Mouse (Mus musculus) heart, embryonic 15.5 days (tissue): ENCODE measurements around the gene Rbms1. TPM values are rescaled to one million over a fixed set of nuclear protein-coding genes. Genes with fewer than 3 reads are reported as not detected.

Experiments used
- ATAC-seq: fragments of 200-750 bp; cut with Nextera tagmentation; replicated peaks from 2 replicates; pipeline ENCODE4 v1.8.0; 2017; ENCODE audit warnings: low read depth, moderate TSS enrichment; ENCODE audit not compliant: insufficient number of reproducible peaks, insufficient read depth, low FRiP score
- H3K27ac ChIP-seq: fragments of 300-500 bp; sonication (generic); 2 replicates; pipeline ENCODE4 v1.5.1; 2015; ENCODE audit warnings: mild to moderate bottlenecking, inconsistent platforms
- H3K27me3 ChIP-seq: fragments of 300-500 bp; sonication (generic); 2 replicates; pipeline ENCODE4 v1.6.1; 2015; ENCODE audit warnings: inconsistent platforms
- H3K36me3 ChIP-seq: fragments of 300-500 bp; sonication (generic); 2 replicates; pipeline ENCODE4 v1.6.1; 2015; ENCODE audit warnings: mild to moderate bottlenecking, inconsistent platforms
- H3K4me1 ChIP-seq: fragments of 300-500 bp; sonication (generic); replicated peaks from 2 replicates; pipeline ENCODE4 v1.6.1; 2015; ENCODE audit warnings: inconsistent platforms
- H3K4me2 ChIP-seq: fragments of 300-500 bp; sonication (generic); 2 replicates; pipeline ENCODE4 v1.6.1; 2015; ENCODE audit warnings: inconsistent platforms, mild to moderate bottlenecking, moderate library complexity
- H3K4me3 ChIP-seq: fragments of 300-500 bp; sonication (generic); 2 replicates; pipeline ENCODE4 v1.5.1; 2015; ENCODE audit warnings: mild to moderate bottlenecking, inconsistent platforms
- H3K9ac ChIP-seq: fragments of 300-500 bp; sonication (generic); 2 replicates; pipeline ENCODE4 v1.6.1; 2015; ENCODE audit warnings: mild to moderate bottlenecking, inconsistent platforms
- H3K9me3 ChIP-seq: fragments of 300-500 bp; sonication (generic); replicated peaks from 2 replicates; pipeline ENCODE4 v1.6.1; 2016; ENCODE audit warnings: inconsistent platforms
- WGBS: fragments of 180-500 bp; shearing (Covaris S2); methylation state at CpG from one replicate; pipeline ENCODE4 v1.1.7; 2015; ENCODE audit warnings: mixed read lengths; 5-methylcytosine and 5-hydroxymethylcytosine counted together
- polyA plus RNA-seq: library from polyadenylated mRNA; unstranded; fragments of >200 nt; fragmentation: Nextera tagmentation; extraction: Ambion mirVana; gene quantifications from 2 replicates; pipeline ENCODE4 v1.2.1, GENCODE M21; 2015

The Rbms1 gene
- polyA plus RNA-seq, 1 experiment from 2014 or later = 72.6 TPM

DNA sequence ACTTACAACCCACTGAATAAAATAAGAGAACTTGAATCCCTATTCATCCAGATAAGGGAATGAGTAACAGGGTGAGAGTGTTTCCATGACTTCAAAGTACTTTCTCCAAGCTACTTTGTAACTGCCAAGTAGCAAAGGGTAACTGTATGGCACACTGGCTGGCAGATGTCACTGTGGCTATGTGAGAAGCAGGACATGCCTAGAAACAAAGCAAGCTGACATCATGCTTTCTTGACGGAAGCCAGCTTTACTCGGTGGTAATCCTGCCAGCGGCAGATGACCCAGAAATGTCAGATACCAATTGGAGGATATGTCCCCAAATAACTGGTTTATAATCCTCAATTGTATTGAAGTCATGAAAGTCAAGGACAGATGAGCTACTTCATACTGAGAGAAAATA, 218.3 kb downstream of the Rbms1 start:
- ATAC-seq = no peak
- no peaks in the 10 kb centered on the region for H3K9me3 ChIP-seq
- H3K27ac ChIP-seq = no peak overlapping the region
- 39% methylated on average over 3 of the region's 3 CpGs for WGBS
- no peak overlapping the region for H3K4me2 ChIP-seq
- no peak overlapping the region for H3K4me3 ChIP-seq
- H3K4me1 ChIP-seq = peaks cover 12% of the 10 kb centered on the region
- no peak overlapping the region for H3K9ac ChIP-seq
- no peaks in the 10 kb centered on the region for H3K27me3 ChIP-seq
- peaks cover 7% of the 10 kb centered on the region; the same call in 1 of the 2 replicates for H3K36me3 ChIP-seq

DNA sequence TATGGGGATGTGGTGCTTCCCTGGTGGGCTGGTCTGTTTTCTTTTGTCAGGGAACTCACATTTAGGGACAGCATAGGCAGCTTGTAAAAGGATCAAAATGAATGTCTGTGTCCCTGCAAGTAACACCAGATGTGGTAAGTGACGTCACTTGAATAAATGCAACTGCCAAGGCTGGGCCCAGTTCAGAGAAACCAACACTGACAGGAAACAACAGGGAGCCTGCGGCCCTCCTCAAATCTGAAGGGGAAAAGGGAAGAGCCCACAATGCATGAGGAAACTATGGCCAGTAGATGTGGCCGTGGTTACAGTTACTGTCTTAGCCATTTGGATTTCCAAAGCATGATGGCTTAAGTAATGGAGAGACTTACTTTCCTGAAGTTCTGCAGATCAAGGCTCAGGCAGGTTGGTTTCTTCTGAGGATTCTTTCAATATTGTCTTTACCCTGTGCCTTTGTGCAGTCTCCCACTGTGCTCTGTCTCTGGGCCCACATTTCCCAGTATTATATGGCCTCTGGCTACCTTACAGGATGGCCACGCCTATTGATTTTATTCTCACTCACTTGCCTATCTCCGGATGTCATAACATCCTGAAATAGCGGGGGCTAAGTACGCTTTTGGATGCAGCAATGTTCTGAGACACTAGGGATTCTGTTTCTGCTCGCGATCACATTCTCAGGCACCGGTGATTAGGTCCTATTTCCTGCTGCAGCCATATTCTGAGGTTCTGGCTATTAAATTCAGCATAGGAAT, 223.4 kb downstream of the Rbms1 start:
- H3K4me3 ChIP-seq = no peak overlapping the region
- H3K9me3 ChIP-seq = no peaks in the 10 kb centered on the region
- no peak overlapping the region for H3K4me2 ChIP-seq
- H3K36me3 ChIP-seq = no peaks in the 10 kb centered on the region
- no peak for ATAC-seq
- peak overlapping the region; percentile 16; the same call in 1 of the 2 replicates for H3K27ac ChIP-seq
- 0 out of 2 replicates have a peak, but pooled peaks cover 5% of the 10 kb centered on the region for H3K4me1 ChIP-seq
- 48% methylated on average over 10 of the region's 10 CpGs for WGBS
- H3K9ac ChIP-seq = no peak overlapping the region
- H3K27me3 ChIP-seq = no peaks in the 10 kb centered on the region

DNA sequence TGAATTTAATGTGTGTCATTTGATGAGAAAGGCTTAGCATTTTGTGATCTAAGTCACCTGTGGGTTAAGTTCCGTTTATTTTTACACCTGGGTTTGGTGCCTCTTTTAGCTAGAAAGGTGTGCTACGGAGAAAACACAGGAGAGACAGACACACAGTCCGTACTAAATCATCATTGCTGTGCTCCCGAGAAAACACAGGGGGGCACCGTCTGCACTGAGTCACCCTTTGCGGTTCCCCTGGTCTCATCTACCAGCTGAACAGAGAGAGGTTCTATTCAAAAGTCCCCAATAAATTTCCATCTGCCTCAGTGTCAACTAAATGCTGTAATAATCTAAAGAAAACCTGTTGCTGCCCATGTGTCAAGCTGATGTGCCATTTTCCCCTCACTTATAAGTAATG, 232.1 kb downstream of the Rbms1 start:
- Histone ChIP-seq H3K36me3 (no peaks in the 10 kb centered on the region), H3K4me1 (peaks cover 14% of the 10 kb centered on the region), H3K4me3 (no peak overlapping the region), H3K9me3 (no peaks in the 10 kb centered on the region), H3K4me2 (no peak overlapping the region), H3K27me3 (no peaks in the 10 kb centered on the region), H3K9ac (no peak overlapping the region), H3K27ac (no peak overlapping the region)
- 51% methylated on average over 6 of the region's 6 CpGs for WGBS
- no peak for ATAC-seq

DNA sequence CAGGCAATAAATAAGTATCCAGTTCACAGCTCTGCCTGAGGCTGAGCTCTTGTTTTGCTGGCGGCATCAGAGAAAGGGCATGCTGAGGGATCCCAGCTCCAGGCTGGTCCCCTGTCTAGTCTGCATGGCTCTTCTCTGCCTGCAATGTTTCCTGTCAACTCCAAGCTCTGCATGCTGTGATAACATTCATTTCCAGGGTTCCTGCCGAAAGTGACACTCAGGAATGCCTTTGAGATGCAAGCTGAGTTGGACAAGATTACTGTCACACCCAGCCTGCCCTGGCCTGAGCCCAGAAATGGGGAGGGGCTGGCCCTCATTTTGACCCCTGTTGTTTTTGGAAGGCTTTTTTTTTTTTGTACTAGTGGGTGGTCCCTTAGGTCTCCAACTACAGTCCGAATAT, 233.0 kb downstream of the Rbms1 start:
- ATAC-seq = peak; percentile 87
- Histone ChIP-seq H3K9ac (no peak overlapping the region), H3K36me3 (no peaks in the 10 kb centered on the region), H3K27ac (peak overlapping the region; percentile 62), H3K27me3 (no peaks in the 10 kb centered on the region), H3K4me3 (no peak overlapping the region), H3K4me2 (peak overlapping the region; percentile 42), H3K9me3 (no peaks in the 10 kb centered on the region), H3K4me1 (peaks cover 14% of the 10 kb centered on the region)
- WGBS = 9% methylated on average over 3 of the region's 3 CpGs

DNA sequence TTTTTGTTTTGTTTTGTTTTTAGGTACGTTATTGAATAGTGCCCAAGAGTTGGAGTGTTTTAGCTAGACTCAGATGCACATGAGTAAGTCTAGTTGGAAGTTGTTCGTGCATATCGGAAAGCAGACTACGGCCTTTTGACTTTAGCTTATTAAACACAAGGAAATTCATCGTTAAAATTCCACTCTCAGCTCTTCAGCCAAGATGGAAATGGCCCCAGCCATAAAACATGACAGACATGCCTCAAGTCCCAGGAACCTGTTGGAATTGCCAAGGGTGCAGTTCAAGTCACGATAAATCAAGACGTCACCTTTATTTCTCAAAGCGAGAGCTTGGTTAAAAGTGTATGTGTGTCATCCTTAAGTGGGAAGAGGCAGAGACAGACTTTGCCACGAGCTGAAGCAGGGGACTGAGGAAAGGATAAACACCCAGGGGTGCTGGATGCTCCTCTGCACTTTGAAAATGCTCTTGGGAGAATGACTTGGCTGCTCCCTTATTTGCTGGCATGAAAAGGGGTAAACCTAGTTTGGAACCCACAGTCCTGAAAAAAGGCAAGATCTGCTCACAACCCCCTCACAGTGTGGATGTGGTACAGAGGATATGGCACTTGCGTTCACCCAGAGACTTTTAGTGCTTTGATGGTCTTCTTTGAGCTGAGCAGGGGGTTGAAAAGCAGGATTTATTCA, 233.9 kb downstream of the Rbms1 start:
- Histone ChIP-seq H3K4me3 (no peak overlapping the region), H3K27me3 (no peaks in the 10 kb centered on the region), H3K4me1 (peaks cover 14% of the 10 kb centered on the region), H3K27ac (peak overlapping the region; percentile 16; the same call in 1 of the 2 replicates), H3K9ac (no peak overlapping the region), H3K4me2 (no peak overlapping the region; the same call in 1 of the 2 replicates), H3K36me3 (no peaks in the 10 kb centered on the region), H3K9me3 (no peaks in the 10 kb centered on the region)
- no peak for ATAC-seq
- 72% methylated on average over 10 of the region's 10 CpGs for WGBS

DNA sequence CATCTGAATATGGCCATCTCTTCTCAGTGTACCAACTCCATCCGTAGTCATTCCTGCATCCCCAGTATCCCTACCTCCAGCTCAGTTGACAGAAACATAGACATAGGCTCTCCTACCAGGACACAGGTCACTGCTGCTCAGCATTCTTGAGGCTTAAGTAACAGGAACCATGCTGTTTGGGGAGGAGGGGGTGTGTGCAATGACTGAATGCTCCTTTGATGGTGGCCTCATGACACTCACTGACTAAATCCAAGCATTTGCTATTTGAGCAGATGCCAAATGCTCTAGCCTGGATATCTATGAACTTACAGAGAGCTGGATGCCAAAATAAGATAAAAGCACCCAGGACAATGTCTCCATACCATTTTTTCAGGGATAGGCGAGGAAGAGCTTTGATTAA, 238.3 kb downstream of the Rbms1 start:
- WGBS = 76% methylated on average over 2 of the region's 2 CpGs

DNA sequence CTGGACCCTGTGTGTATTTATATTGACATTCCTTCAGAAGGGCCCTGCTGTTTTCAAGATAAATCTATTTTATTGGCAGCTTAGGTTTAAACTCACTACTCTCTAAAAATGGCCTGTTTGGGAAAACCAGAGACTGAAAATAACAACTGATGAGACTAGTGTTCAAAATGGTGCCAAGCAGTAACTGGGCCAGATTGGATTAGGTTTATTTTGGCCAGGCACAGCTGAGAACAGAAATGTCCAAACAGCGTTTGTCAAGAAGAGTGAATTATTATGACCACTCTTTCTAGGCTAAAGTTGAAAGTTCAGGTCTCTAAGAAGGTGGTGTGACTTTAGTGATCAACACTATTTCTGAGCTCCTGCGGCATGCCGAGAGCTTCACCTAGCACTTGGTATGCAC, 240.0 kb downstream of the Rbms1 start:
- Histone ChIP-seq H3K4me1 (peaks cover 17% of the 10 kb centered on the region), H3K27ac (peak overlapping the region; percentile 76), H3K9ac (no peak overlapping the region), H3K4me2 (peak overlapping the region; percentile 49), H3K9me3 (no peaks in the 10 kb centered on the region), H3K27me3 (no peaks in the 10 kb centered on the region), H3K36me3 (no peaks in the 10 kb centered on the region), H3K4me3 (no peak overlapping the region)
- no peak for ATAC-seq
- 90% methylated on average over 3 of the region's 3 CpGs for WGBS

More for the DNA sequence above, 238.3 kb downstream of the Rbms1 start:
- H3K4me1 ChIP-seq = peaks cover 25% of the 10 kb centered on the region
- H3K36me3 ChIP-seq = no peaks in the 10 kb centered on the region
- no peak overlapping the region for H3K4me3 ChIP-seq
- no peak overlapping the region for H3K27ac ChIP-seq
- H3K27me3 ChIP-seq = no peaks in the 10 kb centered on the region
- H3K9ac ChIP-seq = no peak overlapping the region
- H3K4me2 ChIP-seq = no peak overlapping the region
- H3K9me3 ChIP-seq = no peaks in the 10 kb centered on the region
- no peak for ATAC-seq

DNA sequence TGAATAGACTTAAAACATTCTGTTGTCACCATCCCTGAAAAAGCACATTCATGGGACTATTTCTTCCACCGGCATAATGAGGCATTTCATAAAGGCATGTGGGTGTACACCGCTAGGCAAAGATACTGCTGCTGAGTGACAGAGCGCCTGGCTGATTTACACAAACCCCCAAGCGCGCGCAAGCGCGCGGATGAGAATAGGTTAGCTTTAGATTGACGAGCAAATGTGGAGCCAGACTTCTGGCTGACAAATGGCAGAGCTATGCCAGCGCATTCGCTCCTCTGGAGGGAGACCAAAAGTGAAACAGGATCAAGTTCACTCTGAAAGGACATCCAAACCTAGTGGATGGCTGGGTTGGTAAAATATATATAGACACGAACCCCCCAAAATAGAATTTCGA, 240.5 kb downstream of the Rbms1 start, which contains the start of gene Itgb6:
TSS of gene Itgb6 (minus strand) at position 130 of the 400 bp plus-strand sequence.
- WGBS = 45% methylated on average over 14 of the region's 14 CpGs
- Histone ChIP-seq H3K9ac (no peak within 1 kb of the TSS), H3K9me3 (no peaks in the 10 kb centered on the region), H3K27me3 (no peaks in the 10 kb centered on the region), H3K4me1 (peaks cover 17% of the 10 kb centered on the region), H3K4me3 (peak within 1 kb of the TSS; percentile 24), H3K36me3 (no peaks in the 10 kb centered on the region), H3K4me2 (peak within 1 kb of the TSS; percentile 49), H3K27ac (peak within 1 kb of the TSS; percentile 76)
- peak; percentile 61; the same call in 1 of the 2 replicates for ATAC-seq

DNA sequence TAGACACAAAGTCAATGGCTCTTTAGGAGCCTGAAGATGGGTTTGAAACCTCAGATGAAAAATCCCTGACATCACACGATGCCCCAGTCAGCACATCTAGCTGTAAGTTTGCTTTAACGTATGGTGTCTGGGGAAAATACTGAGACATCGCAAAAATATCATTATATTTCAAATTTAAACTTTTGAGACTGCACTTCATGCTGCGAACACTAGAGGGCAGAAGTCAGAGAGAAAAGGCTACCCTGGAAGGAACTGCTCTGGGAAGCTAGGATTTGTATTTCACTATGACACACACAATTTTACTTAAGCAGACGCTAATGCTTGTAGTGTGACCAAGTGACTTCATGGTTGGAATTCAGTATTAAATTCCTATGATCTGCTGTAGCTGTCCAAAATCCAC, 242.1 kb downstream of the Rbms1 start:
- 23% methylated on average over 5 of the region's 5 CpGs for WGBS
- Histone ChIP-seq H3K36me3 (no peaks in the 10 kb centered on the region), H3K4me2 (no peak overlapping the region), H3K9ac (no peak overlapping the region), H3K4me1 (peaks cover 17% of the 10 kb centered on the region), H3K4me3 (no peak overlapping the region), H3K27me3 (no peaks in the 10 kb centered on the region), H3K27ac (peak overlapping the region; percentile 78), H3K9me3 (no peaks in the 10 kb centered on the region)
- no peak for ATAC-seq

DNA sequence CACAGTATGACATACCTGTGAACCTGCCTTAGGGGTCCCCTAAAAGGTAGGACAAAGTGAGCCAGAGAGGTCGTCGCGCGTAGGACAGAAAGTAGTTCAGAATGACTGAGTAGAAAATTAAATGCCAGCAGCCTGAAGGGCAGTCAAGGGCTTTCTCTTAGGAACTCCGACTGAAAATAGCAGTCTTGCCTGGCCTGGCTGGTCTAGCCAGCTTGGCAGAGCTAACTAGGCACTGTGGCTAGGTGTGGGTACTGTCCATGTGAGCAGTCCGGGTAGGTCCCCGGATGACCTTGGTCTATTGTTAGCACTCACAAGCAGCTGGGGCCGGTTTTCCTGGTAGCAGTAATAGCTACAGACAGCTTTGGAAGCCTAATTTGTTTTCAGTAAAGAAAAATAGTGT, 242.8 kb downstream of the Rbms1 start:
- 49% methylated on average over 8 of the region's 8 CpGs for WGBS
- Histone ChIP-seq H3K4me3 (no peak overlapping the region), H3K27me3 (no peaks in the 10 kb centered on the region), H3K9ac (no peak overlapping the region), H3K9me3 (no peaks in the 10 kb centered on the region), H3K36me3 (no peaks in the 10 kb centered on the region), H3K4me2 (no peak overlapping the region), H3K4me1 (peaks cover 17% of the 10 kb centered on the region), H3K27ac (peak overlapping the region; percentile 78)
- peak; percentile 89 for ATAC-seq

DNA sequence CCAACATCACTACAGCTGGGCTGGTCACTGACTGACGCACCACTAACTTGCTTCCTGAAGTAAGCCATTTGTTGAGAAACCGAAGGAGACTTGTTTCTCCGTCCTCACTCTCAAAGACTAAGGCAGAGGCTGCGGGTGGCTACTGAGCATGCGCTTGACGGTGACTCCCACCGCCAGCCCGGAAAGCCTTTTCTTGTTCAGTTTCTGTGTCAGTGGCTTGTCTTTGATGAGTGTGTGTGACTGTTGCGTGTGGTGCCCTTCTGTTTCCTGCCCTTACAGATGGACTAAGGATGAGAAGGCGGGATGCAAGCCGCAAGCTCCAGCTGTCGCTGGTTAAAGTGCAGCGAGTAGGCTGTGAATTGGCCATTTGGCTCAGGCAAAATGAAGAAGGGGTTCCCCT, 245.6 kb downstream of the Rbms1 start:
- no peaks in the 10 kb centered on the region for H3K36me3 ChIP-seq
- peaks cover 14% of the 10 kb centered on the region for H3K4me1 ChIP-seq
- ATAC-seq = no peak
- no peaks in the 10 kb centered on the region for H3K27me3 ChIP-seq
- peak overlapping the region; percentile 45 for H3K4me2 ChIP-seq
- no peak overlapping the region for H3K9ac ChIP-seq
- 59% methylated on average over 13 of the region's 13 CpGs for WGBS
- H3K4me3 ChIP-seq = no peak overlapping the region
- no peaks in the 10 kb centered on the region for H3K9me3 ChIP-seq
- no peak overlapping the region for H3K27ac ChIP-seq
